Mouse (Mus musculus): Measurements from ENCODE around the gene Draxin.

The Draxin gene

GRCm38 (mm10) chr4:148114758-148115391, 15.6 kb downstream of the Draxin start:
- DNase-seq (ENCODE audit: low spot score in 2 of 2), result peak; percentile 75 to 90

- DNase-seq (ENCODE audit: low spot score in 2 of 2), result no peak
Measured at GRCm38 (mm10) chr4:148112519-148112918, 18.0 kb downstream of the Draxin start.

GRCm38 (mm10) chr4:148109215-148109614, 21.3 kb downstream of the Draxin start:
- DNase-seq (ENCODE audit: low spot score in 2 of 2), result no peak

- no peak for DNase-seq (ENCODE audit: low spot score in 2 of 2)
Measured at GRCm38 (mm10) chr4:148108565-148109100, 21.9 kb downstream of the Draxin start.

GRCm38 (mm10) chr4:148107621-148108291, 22.7 kb downstream of the Draxin start:
- DNase-seq (ENCODE audit: low spot score in 2 of 2), result no peak

GRCm38 (mm10) chr4:148104146-148104545, 26.4 kb downstream of the Draxin start:
- DNase-seq (ENCODE audit: low spot score in 2 of 2), result no peak

GRCm38 (mm10) chr4:148101801-148102527, 28.5 kb downstream of the Draxin start:
- DNase-seq (ENCODE audit: low spot score in 2 of 2), result peak in 1 of 2 experiments; percentile 28

GRCm38 (mm10) chr4:148098666-148099065, 31.8 kb downstream of the Draxin start:
- DNase-seq (ENCODE audit: low spot score in 2 of 2), result no peak

- no peak for DNase-seq (ENCODE audit: low spot score in 2 of 2)
Measured at GRCm38 (mm10) chr4:148097936-148098335, 32.6 kb downstream of the Draxin start.

GRCm38 (mm10) chr4:148095081-148095480, 35.4 kb downstream of the Draxin start:
- DNase-seq (ENCODE audit: low spot score in 2 of 2), result no peak

- DNase-seq (ENCODE audit: low spot score in 2 of 2), result no peak
Measured at GRCm38 (mm10) chr4:148094161-148094560, 36.3 kb downstream of the Draxin start.

GRCm38 (mm10) chr4:148092551-148093271, 37.8 kb downstream of the Draxin start:
- DNase-seq (ENCODE audit: low spot score in 2 of 2), result no peak

GRCm38 (mm10) chr4:148091181-148091580, 39.3 kb downstream of the Draxin start:
- no peak for DNase-seq (ENCODE audit: low spot score in 2 of 2)

GRCm38 (mm10) chr4:148089166-148089565, 41.3 kb downstream of the Draxin start:
- no peak for DNase-seq (ENCODE audit: low spot score in 2 of 2)

- peak; percentile 87 to 93 for DNase-seq (ENCODE audit: low spot score in 2 of 2)
Measured at GRCm38 (mm10) chr4:148087907-148088527, 42.5 kb downstream of the Draxin start, which contains the start of gene Agtrap. Agtrap (minus strand) TSS chr4:148088031.

- no peak for DNase-seq (ENCODE audit: low spot score in 2 of 2)
Measured at GRCm38 (mm10) chr4:148087091-148087906, 43.2 kb downstream of the Draxin start.

- DNase-seq (ENCODE audit: low spot score in 2 of 2), result no peak
Measured at GRCm38 (mm10) chr4:148085907-148086305, 44.6 kb downstream of the Draxin start.

GRCm38 (mm10) chr4:148085131-148085906, 45.2 kb downstream of the Draxin start:
- no peak for DNase-seq (ENCODE audit: low spot score in 2 of 2)

- no peak for DNase-seq (ENCODE audit: low spot score in 2 of 2)
Measured at GRCm38 (mm10) chr4:148084261-148084714, 46.2 kb downstream of the Draxin start.
